Mouse (Mus musculus) limb, embryonic 10.5 days (tissue): ENCODE results near the gene Ninj1. TPM values are rescaled to one million over a fixed set of nuclear protein-coding genes. Genes with fewer than 3 reads are reported as not detected.

Source experiments
- DNase-seq: peaks from one replicate; pipeline ENCODE4 v3.0.0-alpha.2; 2017; ENCODE audit warnings: low spot score
- H3K27ac ChIP-seq: fragments of 300-500 bp; sonication (generic); 2 replicates; pipeline ENCODE4 v1.5.1; 2016; ENCODE audit warnings: mild to moderate bottlenecking
- H3K27me3 ChIP-seq: fragments of 300-500 bp; sonication (generic); 2 replicates; pipeline ENCODE4 v1.6.1; 2016; ENCODE audit warnings: low read depth, mild to moderate bottlenecking; ENCODE audit not compliant: poor library complexity, severe bottlenecking
- H3K36me3 ChIP-seq: fragments of 300-500 bp; sonication (generic); 2 replicates; pipeline ENCODE4 v1.6.1; 2016; ENCODE audit warnings: mild to moderate bottlenecking, moderate library complexity
- H3K4me1 ChIP-seq: fragments of 300-500 bp; sonication (generic); 2 replicates; pipeline ENCODE4 v1.6.1; 2016
- H3K4me3 ChIP-seq: fragments of 300-500 bp; sonication (generic); 2 replicates; pipeline ENCODE4 v1.5.1; 2016; ENCODE audit warnings: mild to moderate bottlenecking, moderate library complexity
- H3K9me3 ChIP-seq: fragments of 300-500 bp; sonication (generic); replicated peaks from 2 replicates; pipeline ENCODE4 v1.6.1; 2016; ENCODE audit warnings: mild to moderate bottlenecking
- WGBS: fragments of 180-500 bp; shearing (Covaris S2); methylation state at CpG from one replicate; pipeline ENCODE4 v1.1.7; 2016; 5-methylcytosine and 5-hydroxymethylcytosine counted together
- polyA plus RNA-seq: library from polyadenylated mRNA; unstranded; fragments of >200 nt; fragmentation: Nextera tagmentation; extraction: Ambion mirVana; gene quantifications from 2 replicates; pipeline ENCODE4 v1.2.1, GENCODE M21; 2016

The Ninj1 gene
- polyA plus RNA-seq, 1 experiment from 2014 or later = 23.3 TPM

DNA sequence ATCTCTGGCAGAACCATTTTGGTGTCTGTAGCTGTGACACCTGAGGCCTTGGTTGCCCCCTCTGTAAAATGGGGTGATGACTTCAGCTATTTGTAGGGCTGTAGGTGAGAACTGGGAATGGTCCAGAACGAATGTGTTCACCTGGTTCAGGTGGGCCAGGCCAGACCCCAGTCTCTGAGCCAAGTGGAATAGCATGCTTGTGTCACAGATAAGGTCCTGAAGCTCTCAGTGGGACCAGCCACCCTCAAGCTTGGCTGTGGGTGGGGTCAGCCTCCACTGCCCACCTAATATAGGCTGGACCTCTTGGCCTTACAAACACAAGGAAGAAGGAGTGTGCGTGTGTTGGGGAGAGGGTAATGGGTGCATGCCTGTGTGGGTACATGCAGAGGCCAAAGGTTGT lies 19.1 kb downstream of the Ninj1 start:
- Histone ChIP-seq H3K36me3 (no peaks in the 10 kb centered on the region), H3K4me1 (peaks cover 9% of the 10 kb centered on the region), H3K27ac (no peak overlapping the region), H3K4me3 (no peak overlapping the region), H3K27me3 (no peaks in the 10 kb centered on the region), H3K9me3 (no peaks in the 10 kb centered on the region)
- no peak for DNase-seq
- WGBS = 94% methylated on average over 2 of the region's 2 CpGs

GRCm38 (mm10) chr13:49209306-49209705 lies 22.0 kb downstream of the Ninj1 start:
- no peak for DNase-seq
- peaks cover 24% of the 10 kb centered on the region for H3K4me1 ChIP-seq

DNA sequence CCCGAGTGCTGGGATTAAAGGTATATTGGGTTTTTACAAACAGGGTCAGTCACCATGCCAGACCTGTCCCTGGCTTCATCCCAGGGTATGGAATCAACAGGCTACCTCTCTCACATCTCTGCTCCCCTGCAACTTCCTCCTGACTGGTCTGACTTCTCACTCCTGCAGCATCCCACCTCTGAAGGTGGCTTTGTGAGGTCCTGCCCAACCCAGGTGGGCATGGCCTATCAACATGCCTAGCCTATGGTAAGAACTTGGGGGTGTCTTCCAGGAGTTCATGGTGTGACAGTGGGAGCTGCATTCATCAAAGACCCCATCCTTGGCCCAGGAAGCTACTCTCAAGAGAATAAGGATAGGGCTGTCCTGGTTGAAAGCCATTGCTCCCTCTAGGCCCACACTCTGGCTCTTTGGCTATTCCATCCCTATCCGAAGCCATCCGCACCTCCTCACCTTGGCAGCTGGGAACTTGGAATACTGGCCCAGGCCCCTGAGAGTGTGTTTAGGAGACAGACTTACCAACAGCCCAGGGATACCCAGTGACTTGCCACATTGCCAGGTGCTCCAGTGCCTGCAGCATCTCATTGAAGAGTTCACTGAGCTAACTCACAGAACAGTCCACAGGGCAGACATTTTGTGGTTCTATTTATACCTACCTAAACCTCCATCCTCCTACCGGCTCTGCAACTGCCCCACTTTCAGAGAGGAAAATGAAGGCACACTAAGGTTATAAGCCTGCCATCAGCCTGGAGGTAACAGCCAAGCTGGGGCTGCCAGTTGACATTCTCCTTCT lies 25.6 kb downstream of the Ninj1 start:
- no peak overlapping the region for H3K4me3 ChIP-seq
- H3K36me3 ChIP-seq = no peaks in the 10 kb centered on the region
- H3K9me3 ChIP-seq = no peaks in the 10 kb centered on the region
- H3K27ac ChIP-seq = no peak overlapping the region
- 92% methylated on average over 4 of the region's 4 CpGs for WGBS
- no peak for DNase-seq
- H3K27me3 ChIP-seq = peaks cover 24% of the 10 kb centered on the region
- H3K4me1 ChIP-seq = peaks cover 53% of the 10 kb centered on the region

More at GRCm38 (mm10) chr13:49209306-49209705, 22.0 kb downstream of the Ninj1 start:
- Histone ChIP-seq H3K36me3 (no peaks in the 10 kb centered on the region), H3K4me3 (no peak overlapping the region), H3K27me3 (peaks cover 11% of the 10 kb centered on the region), H3K27ac (no peak overlapping the region), H3K9me3 (no peaks in the 10 kb centered on the region)
- WGBS = 60% methylated on average over 7 of the region's 7 CpGs

DNA sequence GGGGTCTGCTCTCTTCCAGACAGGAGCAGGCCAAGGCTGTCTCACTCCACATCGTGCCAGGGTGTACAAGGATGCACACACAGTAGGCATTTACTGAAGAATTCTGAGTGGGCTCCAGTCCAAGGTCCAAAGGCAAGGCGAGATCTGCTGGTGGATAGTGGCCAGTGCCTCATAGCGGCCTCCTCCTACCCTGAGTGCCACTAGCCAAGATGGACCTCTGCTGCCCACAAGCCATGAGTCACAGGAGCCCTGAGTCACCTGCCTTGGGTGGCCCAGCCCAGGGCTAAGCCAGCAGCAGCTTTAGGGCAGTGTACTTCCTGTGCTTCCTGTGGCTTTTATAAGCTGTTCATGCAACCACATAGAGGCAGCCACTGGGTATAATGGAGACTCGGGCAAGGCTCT lies 26.2 kb downstream of the Ninj1 start:
- Histone ChIP-seq H3K9me3 (no peaks in the 10 kb centered on the region), H3K4me3 (no peak overlapping the region), H3K4me1 (peaks cover 53% of the 10 kb centered on the region), H3K27ac (no peak overlapping the region), H3K27me3 (peaks cover 26% of the 10 kb centered on the region), H3K36me3 (no peaks in the 10 kb centered on the region)
- 73% methylated on average over 4 of the region's 4 CpGs for WGBS
- DNase-seq = no peak

DNA sequence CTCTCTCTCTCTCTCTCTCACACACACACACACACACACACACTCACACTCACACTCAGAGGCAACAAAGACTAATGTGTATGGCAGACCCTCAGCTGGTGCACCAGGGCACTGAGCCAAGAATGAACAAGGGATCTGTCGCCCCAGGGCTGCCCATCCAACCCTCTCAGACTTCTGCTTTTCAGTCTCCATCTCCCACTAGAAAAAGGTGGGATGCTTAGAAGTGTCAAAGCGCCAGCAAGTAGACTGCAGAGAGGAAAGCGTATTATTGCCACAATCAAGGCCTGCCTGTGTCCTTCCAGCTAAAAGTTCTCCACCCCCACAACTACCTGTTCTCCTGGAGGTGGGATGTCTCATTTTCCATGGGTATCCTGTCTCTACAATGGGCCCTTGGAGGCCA lies 27.2 kb downstream of the Ninj1 start:
- Histone ChIP-seq H3K27me3 (peaks cover 26% of the 10 kb centered on the region), H3K27ac (no peak overlapping the region), H3K36me3 (no peaks in the 10 kb centered on the region), H3K9me3 (no peaks in the 10 kb centered on the region), H3K4me1 (peaks cover 48% of the 10 kb centered on the region), H3K4me3 (no peak overlapping the region)
- DNase-seq = no peak
- WGBS = 78% methylated on average over 3 of the region's 3 CpGs

DNA sequence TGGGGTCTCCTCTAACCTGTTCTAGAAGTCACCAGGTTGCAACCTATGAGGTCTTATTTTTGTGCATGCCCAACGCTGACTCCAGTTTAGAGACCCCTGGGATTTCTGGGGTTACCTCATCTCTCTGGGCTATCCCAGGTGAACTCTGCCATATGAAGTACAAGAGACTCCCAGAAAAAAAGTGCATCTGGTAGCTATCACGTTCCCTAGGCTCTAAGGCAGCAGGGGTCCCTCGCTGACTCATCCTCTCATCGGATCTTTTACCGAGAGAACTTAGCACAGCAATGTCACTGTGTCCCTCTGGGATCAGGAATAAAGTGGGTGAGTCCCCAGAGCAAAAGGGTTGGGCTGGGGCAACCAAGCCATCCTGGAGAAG lies 27.8 kb downstream of the Ninj1 start:
- WGBS = 11% methylated on average over 5 of the region's 5 CpGs
- no peak for DNase-seq
- H3K9me3 ChIP-seq = no peaks in the 10 kb centered on the region
- H3K4me1 ChIP-seq = peaks cover 47% of the 10 kb centered on the region
- peak overlapping the region; percentile 88 for H3K27ac ChIP-seq
- H3K36me3 ChIP-seq = no peaks in the 10 kb centered on the region
- peak overlapping the region; percentile 81 for H3K4me3 ChIP-seq
- H3K27me3 ChIP-seq = peaks cover 26% of the 10 kb centered on the region

GRCm38 (mm10) chr13:49215504-49216219 lies 28.4 kb downstream of the Ninj1 start, which contains the start of gene Card19:
Card19 (minus strand) TSS chr13:49216037.
- peaks cover 47% of the 10 kb centered on the region for H3K4me1 ChIP-seq
- no peaks in the 10 kb centered on the region for H3K9me3 ChIP-seq
- H3K27ac ChIP-seq = peak within 1 kb of the TSS; percentile 88
- no peaks in the 10 kb centered on the region for H3K36me3 ChIP-seq
- peaks cover 26% of the 10 kb centered on the region for H3K27me3 ChIP-seq
- 2% methylated on average over 78 of the region's 78 CpGs for WGBS
- DNase-seq = peak; percentile 90
- peak within 1 kb of the TSS; percentile 81 for H3K4me3 ChIP-seq

GRCm38 (mm10) chr13:49216220-49216552 lies 28.9 kb downstream of the Ninj1 start:
- no peak for DNase-seq
- 3% methylated on average over 17 of the region's 17 CpGs for WGBS
- Histone ChIP-seq H3K4me1 (peaks cover 45% of the 10 kb centered on the region), H3K27me3 (peaks cover 26% of the 10 kb centered on the region), H3K36me3 (no peaks in the 10 kb centered on the region), H3K27ac (peak overlapping the region; percentile 88), H3K4me3 (peak overlapping the region; percentile 81), H3K9me3 (no peaks in the 10 kb centered on the region)

- WGBS = 36% methylated on average over 9 of the region's 9 CpGs
- H3K36me3 ChIP-seq = no peaks in the 10 kb centered on the region
- peaks cover 37% of the 10 kb centered on the region for H3K4me1 ChIP-seq
- H3K4me3 ChIP-seq = peak overlapping the region; percentile 81
- H3K27ac ChIP-seq = peak overlapping the region; percentile 88
- H3K9me3 ChIP-seq = no peaks in the 10 kb centered on the region
- H3K27me3 ChIP-seq = peaks cover 26% of the 10 kb centered on the region
- peak; percentile 45 for DNase-seq
These were observed 29.7 kb downstream of the Ninj1 start for GRCm38 (mm10) chr13:49216808-49217561.

GRCm38 (mm10) chr13:49218651-49219050 lies 31.4 kb downstream of the Ninj1 start:
- Histone ChIP-seq H3K9me3 (no peaks in the 10 kb centered on the region), H3K27ac (no peak overlapping the region), H3K4me3 (no peak overlapping the region), H3K36me3 (no peaks in the 10 kb centered on the region), H3K4me1 (peaks cover 32% of the 10 kb centered on the region), H3K27me3 (peaks cover 30% of the 10 kb centered on the region)
- DNase-seq = no peak
- 56% methylated on average over 3 of the region's 3 CpGs for WGBS

- Histone ChIP-seq H3K36me3 (no peaks in the 10 kb centered on the region), H3K4me3 (no peak overlapping the region), H3K4me1 (peaks cover 30% of the 10 kb centered on the region), H3K27ac (no peak overlapping the region), H3K9me3 (no peaks in the 10 kb centered on the region), H3K27me3 (peaks cover 30% of the 10 kb centered on the region)
- 90% methylated on average over 4 of the region's 4 CpGs for WGBS
- no peak for DNase-seq
These were observed 32.1 kb downstream of the Ninj1 start for GRCm38 (mm10) chr13:49219367-49219766.

DNA sequence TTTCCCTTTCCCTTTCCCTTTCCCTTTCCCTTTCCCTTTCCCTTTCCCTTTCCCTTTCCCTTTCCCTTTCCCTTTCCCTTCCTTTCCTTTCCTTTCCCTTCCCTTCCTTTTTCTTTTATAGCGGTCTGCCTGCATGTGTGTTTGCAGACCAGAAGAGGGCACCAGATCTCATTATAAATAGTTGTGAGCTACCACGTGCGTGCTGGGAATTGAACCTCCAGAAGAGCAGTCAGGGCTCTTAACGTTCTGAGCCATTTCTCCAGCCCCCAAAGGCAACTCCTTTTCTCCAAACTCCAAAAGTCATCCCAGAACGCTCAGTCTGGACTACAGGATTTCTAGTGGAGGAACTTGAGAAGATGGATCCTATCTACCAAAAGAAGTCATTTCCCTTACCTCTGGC lies 33.6 kb downstream of the Ninj1 start:
- H3K9me3 ChIP-seq = no peaks in the 10 kb centered on the region
- peaks cover 37% of the 10 kb centered on the region for H3K27me3 ChIP-seq
- peaks cover 24% of the 10 kb centered on the region for H3K4me1 ChIP-seq
- no peak overlapping the region for H3K27ac ChIP-seq
- H3K4me3 ChIP-seq = no peak overlapping the region
- no peak for DNase-seq
- H3K36me3 ChIP-seq = no peaks in the 10 kb centered on the region
- WGBS = 18% methylated on average over 5 of the region's 5 CpGs

DNA sequence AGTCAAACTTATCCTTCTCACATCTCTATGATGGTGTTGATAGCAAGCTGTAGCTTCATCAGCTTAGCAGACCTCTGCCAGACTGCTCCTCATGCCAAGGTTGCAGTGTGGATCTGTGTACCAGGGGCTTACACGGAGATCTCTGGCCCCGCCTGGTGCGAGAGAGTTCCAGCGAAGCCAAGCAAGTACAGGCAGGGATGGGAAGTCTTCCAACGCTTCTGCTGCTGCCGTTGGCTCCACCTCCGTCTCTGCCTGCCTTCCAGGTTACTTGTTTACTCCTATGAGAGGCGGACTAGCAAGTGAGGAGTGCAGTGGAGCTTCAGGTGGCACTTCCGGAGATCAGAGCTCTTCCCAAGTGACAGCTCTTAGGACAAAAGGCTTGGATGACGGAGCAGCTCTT lies 37.0 kb downstream of the Ninj1 start:
- DNase-seq = no peak
- H3K27ac ChIP-seq = no peak overlapping the region
- 8% methylated on average over 10 of the region's 10 CpGs for WGBS

More for the DNA sequence above, 37.0 kb downstream of the Ninj1 start:
- Histone ChIP-seq H3K36me3 (no peaks in the 10 kb centered on the region), H3K4me1 (peaks cover 17% of the 10 kb centered on the region; the same call in 1 of the 2 replicates), H3K9me3 (no peaks in the 10 kb centered on the region), H3K27me3 (peaks cover 31% of the 10 kb centered on the region), H3K4me3 (no peak overlapping the region)
